Mouse (Mus musculus) kidney, postnatal 14 days (tissue): ENCODE data around the gene BC037034.
"Not testable (repeated sequence)": the region's sequence is repeated elsewhere in the genome, so short reads cannot be mapped to it uniquely, and the experiment has no call there.

ENCODE experiments used
- DNase-seq: peaks from one replicate; pipeline ENCODE4 v3.0.0; 2022; ENCODE audit warnings: mixed read lengths

BC037034 gene

DNA sequence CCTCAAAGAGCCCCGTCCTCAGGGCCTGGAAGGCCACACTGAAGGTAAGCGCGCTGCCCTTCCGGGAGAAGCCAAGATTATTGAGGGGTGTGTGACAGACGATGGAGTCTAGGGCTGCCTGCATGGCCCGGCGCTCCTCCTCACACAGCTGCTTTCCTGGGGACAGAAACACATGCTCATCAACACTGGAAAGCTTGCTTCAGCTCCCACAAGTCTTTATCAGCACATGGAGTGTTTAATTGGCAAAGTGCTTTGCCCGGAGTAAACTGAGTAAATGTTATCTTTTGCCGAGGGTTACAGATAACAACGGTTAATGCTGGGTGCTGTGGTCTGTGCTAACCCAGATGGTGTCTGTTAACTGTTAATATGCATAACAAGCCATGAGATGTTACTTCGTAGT, 3.0 kb downstream of the BC037034 start:
- no peak for DNase-seq

DNA sequence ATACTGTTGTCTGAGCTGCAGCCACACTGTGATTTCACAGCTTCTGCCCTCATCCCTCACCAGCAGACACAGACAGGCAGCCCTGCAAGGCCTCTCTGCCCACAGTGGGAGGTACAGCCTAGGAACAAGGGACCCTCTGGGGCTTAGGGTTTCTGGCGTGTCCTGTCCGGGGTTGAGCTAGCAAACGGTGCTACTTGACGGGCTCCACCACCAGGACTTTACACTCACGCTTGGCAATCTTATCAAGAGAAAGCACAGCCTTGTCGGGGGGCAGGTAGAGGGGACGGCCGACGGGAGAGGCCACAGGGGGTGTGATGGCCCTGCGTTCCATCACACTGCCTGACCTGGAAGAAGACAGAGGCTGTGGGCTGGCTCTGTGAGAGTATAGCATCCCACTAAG, 3.8 kb downstream of the BC037034 start:
- DNase-seq: no peak

GRCm38 (mm10) chr5:138258993-138259392, 4.8 kb downstream of the BC037034 start:
- no peak for DNase-seq

DNA sequence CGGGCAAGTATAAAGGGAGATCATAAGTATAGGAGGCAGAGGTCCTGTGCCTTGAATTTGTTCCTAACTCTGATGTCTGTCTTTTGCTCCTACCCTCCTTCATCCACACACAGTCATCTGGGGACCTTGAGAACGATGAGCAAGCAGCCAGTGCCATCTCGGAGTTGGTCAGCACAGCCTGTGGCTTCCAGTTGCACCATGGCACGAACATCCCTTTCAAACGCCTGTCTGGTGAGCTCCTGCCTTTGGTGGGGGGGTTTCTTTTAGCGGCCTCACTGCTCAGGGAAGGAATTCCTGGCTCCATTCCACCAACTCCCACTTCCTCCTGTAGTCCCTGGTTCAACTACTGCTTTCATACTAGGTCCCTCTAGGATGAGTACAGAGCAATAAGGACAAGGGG, 5.3 kb downstream of the BC037034 start:
- DNase-seq: no peak

DNA sequence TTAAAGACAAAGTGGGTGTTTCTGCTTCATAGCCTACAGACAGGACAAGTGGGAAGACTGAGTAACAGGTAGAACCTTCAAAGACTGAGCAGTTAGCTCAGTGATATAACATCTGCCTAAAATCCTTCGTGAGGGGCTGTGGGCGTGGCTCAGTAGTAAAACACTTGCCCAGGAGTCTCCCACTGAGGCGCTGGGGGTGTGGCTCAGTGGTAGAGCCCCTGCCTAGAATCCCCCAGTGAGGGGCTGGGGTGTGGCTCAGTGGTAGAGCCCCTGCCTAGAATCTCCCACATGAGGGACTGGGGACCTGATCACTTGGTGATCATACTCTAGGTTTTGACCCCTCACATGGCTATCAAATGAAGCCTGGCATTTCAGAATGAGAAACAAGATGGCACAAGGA, 5.8 kb downstream of the BC037034 start:
- no peak for DNase-seq

DNA sequence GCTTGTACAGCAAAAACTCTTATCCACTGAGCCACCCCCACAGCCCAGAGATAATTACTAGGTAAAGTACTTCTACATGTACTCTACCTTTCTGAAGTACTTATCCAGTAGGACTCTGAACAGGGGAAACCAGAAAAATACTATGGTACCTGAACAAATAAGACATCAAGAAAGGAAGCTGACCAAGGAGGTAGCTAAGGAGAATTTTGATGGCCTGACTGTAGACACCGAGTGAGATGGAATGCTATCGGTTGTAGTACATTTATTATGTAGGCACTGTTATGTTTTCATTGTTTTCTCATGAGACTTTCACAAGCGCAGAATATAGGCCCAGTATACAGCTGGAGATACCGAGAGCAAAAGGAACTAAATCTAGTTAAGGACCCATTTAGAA, 6.3 kb downstream of the BC037034 start:
- no peak for DNase-seq

DNA sequence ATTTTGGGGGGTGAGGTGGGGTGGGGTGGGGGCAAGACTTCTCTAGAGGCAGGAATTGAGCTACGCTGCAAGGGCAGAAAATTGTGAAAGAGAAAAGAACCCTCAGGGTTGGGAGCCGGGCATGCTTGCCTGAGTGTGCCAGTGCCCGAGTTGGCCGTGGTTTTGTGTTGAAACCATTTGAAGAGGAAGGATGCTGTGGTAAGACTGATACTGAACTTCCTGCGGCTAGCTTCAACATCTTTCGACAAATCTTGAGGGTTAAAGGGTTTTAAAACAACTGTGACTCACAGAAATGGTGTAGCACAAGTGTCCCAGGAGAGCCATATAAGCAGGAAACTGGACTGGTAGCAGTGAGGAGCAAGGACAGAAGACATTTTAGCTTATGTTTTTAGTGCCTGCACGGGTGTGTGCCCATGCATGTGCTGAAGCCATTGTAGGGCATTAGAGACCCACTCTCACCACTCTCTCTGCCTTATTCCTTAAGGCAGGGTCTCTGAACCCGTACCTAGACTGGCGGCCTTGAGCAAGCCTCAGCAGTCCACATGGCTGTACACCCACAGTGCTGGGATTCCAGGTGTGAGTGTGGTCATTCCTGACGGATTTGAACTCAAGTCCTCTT, 6.8 kb downstream of the BC037034 start:
- DNase-seq: no peak

- no peak for DNase-seq
Observed at GRCm38 (mm10) chr5:138256094-138256467, 7.8 kb downstream of the BC037034 start.

DNA sequence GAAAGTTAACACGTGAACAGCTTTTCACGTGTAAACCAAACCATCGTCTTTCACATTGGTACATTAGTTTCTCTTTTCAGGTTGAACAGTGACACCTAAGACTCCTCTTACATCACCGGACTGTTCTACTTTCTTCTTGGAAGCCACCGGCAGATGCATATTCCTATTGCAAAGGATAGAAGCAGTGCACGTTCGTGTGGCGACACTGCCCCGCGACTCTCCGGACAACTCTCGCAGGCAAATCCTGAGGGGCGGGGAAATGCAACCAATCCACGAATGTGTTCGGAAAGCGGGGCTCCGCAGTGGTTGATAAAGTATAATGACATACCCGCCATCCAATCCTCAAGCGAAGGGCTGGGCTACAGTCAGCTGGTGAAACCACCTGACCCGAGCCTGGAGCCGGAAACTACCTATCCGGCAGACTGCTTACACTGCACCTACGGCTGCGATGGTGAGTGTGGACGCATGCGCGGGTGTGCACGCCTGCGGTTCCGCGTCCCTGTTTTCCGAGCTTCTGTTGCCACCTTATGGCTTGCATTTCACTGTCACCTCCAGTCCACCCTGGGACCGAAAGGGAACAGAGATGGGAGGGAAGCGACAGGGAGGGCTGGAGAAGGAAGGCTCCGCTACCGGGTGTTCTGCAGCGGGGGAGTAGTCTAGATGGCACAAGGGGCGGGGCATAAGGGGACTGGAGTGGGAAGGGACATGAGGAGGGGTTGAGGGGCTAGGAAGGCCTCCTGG, 8.3 kb downstream of the BC037034 start, which contains the start of gene Lamtor4:
Gene Lamtor4 (plus strand): TSS at position 130 of the 741 bp plus-strand sequence.
- DNase-seq: peak; percentile 97

DNA sequence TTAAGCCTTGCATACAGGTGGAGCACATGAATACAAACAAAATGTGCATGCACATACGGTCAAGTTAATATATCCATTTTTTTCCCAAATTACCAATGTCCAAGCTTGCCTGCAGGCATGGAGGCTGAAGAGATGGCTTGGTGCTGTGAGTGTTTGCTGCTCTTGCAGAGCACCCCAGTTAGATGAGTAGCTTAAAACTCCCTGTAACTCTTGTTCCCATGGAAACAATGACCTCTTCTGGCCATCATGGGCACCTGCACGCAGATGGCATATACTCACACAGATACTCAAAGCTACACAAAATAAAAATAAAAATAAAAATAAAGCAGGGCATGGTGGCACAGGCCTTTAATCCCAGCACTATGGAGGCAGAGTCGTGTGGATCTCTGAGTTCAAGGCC, 10.8 kb downstream of the BC037034 start:
- no peak for DNase-seq

DNA sequence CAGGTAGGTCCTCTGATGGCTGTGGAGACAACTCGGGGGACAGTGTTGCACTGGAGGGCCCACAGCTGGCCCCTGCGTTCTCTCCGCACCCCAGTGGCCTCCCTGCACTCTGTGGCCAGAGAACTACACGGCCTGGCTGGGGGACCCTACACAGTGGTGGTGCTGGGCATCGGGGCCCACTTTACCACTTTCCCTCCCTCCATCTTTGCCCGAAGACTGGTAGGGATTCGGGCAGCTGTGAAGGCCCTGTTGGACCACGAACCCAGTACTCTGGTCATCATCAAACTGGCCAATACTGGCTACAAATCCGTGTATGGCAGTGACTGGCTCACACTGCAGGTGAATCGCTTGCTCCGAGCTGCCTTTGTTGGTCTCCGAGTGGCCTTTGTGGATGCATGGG, 12.7 kb downstream of the BC037034 start:
- no peak for DNase-seq

- DNase-seq: no peak
Observed at GRCm38 (mm10) chr5:138241511-138241910, 22.3 kb downstream of the BC037034 start.

GRCm38 (mm10) chr5:138234224-138234623, 29.6 kb downstream of the BC037034 start:
- no peak for DNase-seq

DNA sequence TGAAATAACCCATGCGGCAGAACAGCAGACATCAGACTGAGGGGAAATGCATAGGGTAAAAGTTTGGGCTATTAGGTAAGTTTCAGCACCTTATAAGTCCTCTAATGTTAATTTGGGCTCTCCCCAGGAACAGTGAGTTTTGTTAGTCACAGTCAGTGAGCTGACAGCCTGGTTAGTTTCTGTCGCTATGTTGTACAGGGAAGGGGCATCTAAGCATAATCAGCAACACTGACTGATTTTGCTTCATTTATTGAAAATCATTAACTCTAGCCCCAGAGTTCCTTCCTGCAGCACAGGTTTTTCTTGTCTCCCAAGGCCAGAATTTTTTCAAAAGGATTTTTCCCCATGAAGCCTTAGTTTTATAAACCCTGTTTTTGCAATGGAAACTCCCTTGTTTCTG, 30.1 kb downstream of the BC037034 start:
- DNase-seq: peak; percentile 32

DNA sequence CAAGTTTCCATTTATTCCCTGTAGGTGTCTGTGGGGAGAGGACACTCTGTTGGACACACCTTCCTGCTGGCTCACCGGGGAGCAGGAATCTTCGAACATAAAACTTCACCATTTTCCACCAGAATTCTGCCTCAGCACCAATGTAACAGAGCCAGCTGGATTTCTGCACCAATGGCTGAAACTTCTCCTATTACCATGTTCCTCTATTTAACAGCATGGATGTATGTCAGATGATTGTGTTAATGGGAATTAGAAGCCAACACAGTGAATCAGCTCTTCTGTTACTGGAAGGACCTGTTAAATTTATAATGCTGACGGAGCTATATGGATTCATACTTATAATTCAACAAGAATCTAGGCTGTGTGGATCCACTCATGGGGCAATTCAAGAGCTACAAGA, 34.3 kb downstream of the BC037034 start:
- no peak for DNase-seq

DNA sequence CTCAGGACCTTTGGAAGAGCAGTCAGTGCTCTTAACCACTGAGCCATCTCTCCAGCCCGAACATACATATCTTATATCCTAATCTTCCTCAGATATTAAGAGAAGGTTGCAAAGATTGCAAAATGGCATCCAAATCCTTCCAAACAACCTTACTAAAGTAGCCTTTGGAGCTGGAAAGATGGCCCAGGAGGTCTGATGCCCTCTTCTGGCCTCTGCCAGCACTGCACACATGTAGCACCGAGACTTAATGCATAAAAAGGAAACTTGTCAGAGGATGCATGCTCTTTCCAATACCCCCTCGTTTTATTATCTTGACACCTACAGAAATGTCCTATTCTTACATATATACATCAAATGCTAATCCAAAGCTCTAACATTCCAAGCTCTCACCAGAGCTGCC, 35.8 kb downstream of the BC037034 start:
- DNase-seq: no peak

GRCm38 (mm10) chr5:138227367-138227766, 36.5 kb downstream of the BC037034 start:
- no peak for DNase-seq

- no peak for DNase-seq
Observed at GRCm38 (mm10) chr5:138226491-138226890, 37.3 kb downstream of the BC037034 start.

DNA sequence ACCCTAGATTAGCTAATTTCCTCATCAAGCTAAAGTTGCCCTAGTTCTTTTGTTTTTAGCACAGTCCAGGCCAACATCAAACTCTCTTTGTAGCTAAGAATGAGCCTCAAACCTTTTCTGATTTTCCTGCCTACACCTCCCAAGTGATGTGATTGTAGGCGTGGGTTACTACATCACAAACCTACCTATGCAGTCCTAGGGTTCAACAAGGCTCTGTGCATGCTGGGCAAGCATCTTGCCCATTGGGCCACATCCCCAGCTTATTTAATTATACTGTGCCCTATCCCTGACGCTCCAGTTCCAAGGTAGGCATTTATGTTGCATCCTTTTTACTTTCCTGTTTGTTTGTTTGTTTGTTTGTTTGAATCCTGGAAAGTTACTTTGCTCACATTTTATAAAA, 38.1 kb downstream of the BC037034 start, which contains the start of gene Nxpe5:
Gene Nxpe5 (plus strand): TSS at position 199 of the 400 bp plus-strand sequence.
- DNase-seq: no peak

GRCm38 (mm10) chr5:138223287-138223686, 40.5 kb downstream of the BC037034 start:
- DNase-seq: no peak

DNA sequence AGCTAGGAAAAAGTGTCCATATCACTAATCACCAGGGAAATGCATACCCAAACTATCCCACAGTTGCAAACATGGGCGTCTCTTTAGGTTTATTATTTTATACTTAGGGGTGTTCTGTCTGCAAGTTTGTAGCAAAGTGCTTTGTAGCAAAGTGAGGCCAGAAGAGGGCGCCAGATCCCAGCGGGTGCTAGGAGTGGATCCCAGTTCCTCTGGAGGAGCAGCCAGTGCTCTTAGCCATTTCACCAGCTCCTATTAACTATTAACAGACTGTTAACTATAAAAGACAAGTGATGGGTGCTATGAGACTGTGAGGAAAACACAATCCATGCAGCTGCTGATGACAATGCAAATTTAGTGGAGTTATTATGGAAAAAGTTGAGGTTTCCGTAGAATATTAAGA, 41.7 kb downstream of the BC037034 start:
- peak; percentile 91 for DNase-seq

DNA sequence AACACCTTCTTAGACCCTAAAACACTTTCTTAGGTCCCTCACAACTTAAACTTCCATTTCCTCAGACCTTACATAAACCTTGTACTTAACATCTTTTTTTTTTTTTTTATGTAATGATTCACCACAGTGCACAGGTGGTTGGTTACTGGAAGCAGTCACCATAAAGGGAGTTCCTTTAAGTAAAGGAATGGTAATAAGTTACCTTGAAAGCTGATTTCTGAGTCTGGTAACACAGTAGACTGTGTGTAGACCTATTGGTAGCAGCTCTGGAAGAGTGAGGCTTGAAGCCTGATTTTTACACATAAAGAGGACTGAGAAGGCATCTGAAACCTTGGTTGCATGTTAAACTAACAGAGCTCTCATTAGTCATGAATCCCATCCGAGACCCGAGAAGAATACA, 44.0 kb downstream of the BC037034 start:
- no peak for DNase-seq

DNA sequence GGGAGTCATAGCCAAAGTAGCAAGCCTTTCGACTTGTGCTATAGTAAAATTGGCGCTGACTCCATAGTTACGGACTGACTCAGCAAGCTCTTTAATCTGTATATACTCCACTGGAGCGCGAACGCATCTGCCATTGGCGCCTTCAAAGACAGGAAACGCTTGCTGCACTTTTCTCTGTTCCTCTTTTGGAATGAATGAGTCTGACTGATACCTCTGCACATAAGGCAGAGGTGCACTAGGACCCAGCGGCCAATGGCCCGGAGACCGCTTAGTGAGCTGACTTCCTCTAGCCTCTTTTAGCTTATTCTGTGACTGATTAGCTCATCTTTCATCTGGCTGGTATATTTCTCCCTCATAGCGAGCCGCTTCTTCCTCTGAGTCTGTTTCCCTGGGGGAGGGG, 47.2 kb downstream of the BC037034 start:
- DNase-seq: not testable (repeated sequence)
